Mouse (Mus musculus): ENCODE results near the gene Nipal3. TPM values are rescaled to one million over a fixed set of nuclear protein-coding genes. Genes with fewer than 3 reads are reported as not detected.

The Nipal3 gene
- total RNA-seq, 2 experiments from 2014 or later = 36.4 to 44.5 TPM

DNA sequence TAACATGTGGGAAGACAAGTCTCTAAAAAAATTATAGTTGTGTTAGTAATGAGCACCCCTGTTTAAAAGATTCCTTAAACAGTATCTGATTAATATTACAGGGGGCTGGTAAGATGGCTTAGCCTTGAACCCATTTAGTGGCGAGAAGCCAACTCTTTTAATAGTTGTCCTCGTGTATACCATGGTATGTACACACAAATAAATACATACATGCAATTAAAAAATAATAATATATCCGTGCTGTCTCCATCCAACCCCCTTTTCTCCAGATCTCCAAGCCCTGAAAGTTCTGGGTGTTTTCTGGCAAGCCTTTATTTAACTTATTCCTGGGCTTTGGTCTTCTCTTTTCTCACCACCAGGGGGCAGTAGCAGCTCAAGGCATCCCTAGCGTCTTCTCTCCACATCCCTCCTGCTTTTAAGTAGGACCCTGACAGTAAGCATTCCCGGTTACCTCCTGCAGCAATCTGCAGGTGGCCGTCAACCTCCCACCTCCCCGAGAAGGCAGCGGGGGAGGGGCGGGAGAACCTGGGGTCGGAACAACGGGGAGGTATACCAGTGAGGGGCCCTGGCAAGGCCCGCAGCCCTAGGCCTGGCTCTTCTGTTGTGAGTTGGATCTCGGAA, 13.7 kb upstream of the Nipal3 start:
- no peak for DNase-seq (ENCODE audit: low spot score)
- intact Hi-C loops (cut with DNase I) = loop anchor here (2.0 kb wide), 1 partner anchor 158 kb away; no protein-coding TSS in a partner anchor

DNA sequence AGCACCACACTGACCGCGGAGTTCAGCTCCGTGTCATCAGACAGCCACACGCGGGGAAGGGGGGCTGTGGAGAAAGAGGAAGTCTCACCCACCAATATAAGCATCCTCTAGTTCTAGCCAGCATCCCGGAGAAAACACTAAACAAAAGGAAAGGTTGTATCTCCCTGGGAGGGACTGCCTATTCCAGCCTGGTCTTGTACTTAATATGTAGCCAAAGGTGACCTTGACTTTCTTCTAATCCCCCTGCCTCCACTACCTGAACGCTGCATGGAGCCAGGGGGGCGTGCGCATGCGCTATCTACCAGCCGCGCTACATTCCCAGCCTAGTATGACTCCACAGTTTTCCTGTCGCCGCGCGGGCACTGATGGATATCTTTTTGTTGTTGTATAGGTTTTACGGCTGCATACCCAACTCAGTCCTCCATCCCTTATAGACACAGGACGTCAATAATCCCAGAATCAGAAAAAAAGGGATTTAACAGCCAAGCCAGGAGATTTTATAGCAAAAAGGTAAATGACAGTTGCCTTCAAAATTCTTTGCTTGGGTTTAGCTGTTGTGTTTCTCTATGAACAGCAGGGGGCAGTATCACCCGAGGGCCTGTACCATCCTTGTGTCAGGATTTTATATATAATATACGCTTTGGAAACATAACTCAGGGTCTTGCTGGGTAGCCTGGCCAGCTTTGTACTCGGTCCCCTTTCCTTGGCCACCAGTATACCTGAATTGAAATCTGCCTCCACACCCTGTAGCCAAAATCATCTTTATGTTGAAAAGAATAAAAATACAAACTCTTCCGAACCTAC, 12.9 kb upstream of the Nipal3 start:
- no peak for DNase-seq (ENCODE audit: low spot score)
- intact Hi-C loops (cut with DNase I) = loop anchor here (2.0 kb wide), 1 partner anchor 159 kb away; no protein-coding TSS in a partner anchor

DNA sequence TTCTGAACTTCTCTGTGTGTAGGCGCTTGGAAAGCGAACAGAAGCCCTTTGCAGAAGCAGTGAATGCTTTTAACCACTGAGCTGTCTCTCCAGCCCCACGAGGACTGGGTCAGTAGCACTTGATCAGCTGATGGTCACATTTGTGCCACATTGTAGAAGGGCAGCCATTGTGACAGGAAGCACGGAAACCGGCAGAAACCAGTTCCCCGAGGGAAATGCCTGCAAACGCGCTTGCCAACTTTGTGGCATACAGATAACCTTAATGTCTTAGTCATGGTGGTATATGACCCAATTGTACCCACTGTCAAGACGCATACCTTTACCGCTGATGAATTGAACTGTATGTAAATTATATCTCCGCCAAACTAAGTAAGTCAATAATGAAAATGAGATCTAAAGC, 11.0 kb upstream of the Nipal3 start:
- intact Hi-C loops (cut with DNase I) = no loop called here

DNA sequence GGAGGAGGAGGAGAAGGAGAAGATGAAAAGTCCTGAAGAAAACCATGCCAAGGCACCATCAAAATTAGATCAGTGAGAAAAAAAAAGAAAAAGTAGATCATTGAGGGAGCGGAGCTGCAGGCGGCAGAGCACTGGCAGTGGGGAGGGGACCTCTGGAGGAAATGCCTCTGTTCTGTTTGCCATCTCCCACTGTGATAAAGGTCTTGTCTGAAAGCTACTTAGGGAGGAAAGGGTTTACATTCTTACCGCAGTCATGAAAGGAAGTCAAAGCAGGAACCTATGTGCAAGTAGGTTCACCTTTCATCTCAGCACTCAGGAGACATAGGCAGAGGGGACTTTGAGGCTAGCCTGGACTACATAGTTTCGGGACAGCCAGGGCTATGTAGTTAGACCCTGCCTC, 6.7 kb upstream of the Nipal3 start:
- intact Hi-C loops (cut with DNase I) = no loop called here
- DNase-seq (ENCODE audit: low spot score) = no peak

More for the DNA sequence above, 11.0 kb upstream of the Nipal3 start:
- no peak for DNase-seq (ENCODE audit: low spot score)

DNA sequence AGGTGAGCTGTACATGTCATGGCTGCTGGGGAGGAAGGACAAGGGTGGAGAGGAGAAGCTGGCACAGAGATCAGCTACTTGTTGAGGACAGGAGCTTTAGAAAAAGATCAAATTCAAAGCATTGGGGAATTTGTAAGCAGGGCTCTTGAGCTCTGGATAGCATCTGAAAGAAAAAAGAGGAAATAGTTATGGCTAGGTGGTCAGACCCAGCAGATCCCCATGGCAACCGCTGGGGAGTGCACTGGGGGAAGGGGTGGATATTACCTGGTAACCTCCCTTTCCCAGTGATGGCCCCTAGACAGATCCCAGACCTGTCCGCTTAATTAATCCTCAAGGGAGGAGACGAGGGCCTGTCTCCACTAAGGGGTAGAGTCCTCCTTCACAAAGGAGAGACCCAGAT, 5.0 kb upstream of the Nipal3 start:
- no peak for DNase-seq (ENCODE audit: low spot score)
- intact Hi-C loops (cut with DNase I) = no loop called here

DNA sequence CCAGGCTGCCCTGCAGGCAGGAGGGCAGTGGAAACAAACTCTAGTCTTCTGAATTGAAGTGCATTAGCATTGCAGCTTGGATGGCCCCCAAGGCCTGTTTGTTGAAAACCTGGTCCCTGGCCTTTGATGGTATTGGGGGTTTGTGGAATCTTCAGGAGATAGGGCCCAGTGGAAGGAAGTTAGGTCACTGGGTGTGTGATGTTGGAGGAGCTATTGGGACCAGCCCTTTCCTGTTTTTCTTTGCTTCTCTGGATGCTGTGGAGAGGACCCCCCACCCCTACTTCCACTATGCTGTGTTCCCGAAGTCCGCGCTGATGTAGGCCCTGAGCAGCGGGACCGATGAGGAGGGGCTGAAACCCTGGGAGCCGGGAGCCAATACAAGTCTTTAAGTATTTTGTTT, 3.3 kb upstream of the Nipal3 start:
- intact Hi-C loops (cut with DNase I) = no loop called here
- DNase-seq (ENCODE audit: low spot score) = no peak

DNA sequence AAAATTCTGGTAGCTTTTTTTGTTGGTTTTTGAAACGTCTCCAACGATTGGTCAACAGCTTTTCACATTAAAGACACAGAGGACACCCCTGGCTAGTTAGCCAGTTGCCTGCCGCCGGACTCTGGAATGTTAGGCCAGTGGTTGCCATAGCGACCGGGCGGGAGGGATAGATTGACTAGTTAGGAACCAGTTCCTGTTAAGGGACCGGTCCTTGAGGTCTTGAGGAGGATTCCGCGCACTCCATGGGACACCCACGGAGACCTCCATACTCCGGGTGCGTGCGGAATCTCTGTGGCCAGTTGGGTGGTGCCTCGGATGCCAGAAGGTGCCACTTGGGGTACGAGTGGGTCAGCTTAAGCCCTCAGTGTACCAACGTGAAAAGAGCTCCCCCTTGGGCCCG, 972 bp upstream of the Nipal3 start:
- DNase-seq (ENCODE audit: low spot score) = no peak
- intact Hi-C loops (cut with DNase I) = loop anchor here (2.0 kb wide), 1 partner anchor 61 kb away; no protein-coding TSS in a partner anchor

DNA sequence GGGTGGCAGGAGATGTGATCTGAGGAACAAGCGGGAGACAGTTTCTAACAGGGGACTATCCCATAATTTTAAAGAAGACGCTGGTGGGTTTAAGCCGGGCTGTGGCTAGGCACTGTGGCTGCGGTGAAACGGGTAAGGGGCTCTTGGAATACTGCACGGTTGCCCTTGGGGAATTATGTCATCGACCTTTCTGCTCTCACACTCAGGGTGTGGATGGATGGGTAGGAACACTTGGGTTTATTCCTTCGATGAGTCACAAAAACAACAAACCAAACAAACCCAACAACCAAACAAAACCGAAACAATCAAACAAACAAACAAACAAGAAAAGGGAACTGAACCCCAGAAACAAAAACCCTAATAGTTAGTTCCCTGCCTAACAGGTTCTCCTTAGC, 556 bp upstream of the Nipal3 start:
- intact Hi-C loops (cut with DNase I) = loop anchor here (2.0 kb wide), 1 partner anchor 61 kb away; no protein-coding TSS in a partner anchor

DNA sequence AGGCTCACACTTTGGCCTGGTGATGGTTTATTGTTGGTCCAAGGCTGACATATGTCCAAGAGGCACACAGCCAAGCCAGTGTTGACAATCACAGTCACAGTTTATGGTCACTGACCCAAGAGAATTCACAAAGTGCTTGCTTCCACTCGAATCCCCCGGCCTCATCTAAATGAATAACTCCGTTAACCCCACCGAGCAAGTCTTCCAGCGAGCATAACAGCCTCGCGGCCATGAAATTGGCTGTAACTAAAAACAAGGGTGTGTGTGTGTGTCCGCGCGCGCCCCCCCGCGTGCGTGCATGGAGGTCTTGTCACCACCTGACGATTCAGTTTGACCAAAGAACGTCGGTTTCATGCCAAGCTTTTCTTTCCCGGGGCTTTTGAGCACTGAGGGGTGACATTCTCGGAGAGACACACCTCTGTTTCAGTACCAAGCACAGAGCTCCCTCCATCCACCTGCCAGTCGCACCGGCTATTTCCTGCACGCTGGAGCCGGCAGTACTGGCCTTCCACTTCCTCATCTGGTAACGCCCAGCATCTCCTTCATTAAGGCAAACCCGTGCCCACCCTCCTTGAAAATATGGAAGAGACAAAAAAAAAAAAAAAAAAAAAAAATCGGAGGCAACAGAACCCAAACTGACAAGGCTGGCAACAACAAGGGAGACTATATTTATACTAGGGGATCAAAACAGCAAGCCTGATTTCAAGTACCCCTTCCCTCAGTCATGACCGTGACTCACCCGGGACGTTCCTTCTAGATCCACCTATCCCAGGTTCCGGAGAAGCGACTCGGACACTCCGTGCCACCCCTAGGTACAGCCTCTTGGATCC, 932 bp downstream of the Nipal3 start:
- DNase-seq (ENCODE audit: low spot score) = no peak
- intact Hi-C loops (cut with DNase I) = loop anchor here (2.0 kb wide), 1 partner anchor 59 kb away; no protein-coding TSS in a partner anchor

More for the DNA sequence above, 556 bp upstream of the Nipal3 start:
- no peak for DNase-seq (ENCODE audit: low spot score)

DNA sequence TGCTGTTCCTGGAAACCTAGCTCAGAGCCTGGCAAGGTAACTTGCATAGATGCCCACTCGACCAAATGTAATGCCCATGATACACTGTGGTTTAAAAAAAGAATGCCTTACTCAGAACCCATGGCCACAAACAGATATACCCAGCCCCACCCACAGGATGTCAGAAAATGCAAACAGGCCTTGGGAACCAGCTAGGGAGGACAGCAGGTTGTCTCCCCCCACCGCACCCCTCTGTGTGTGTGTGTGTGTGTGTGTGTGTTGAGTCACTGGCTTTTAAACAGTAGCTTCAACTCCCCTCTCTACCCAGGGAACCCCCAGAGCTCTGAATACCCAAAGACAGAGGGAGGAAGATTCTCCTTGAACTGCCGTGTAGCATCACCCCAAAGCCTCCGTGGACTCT, 1.6 kb downstream of the Nipal3 start:
- no peak for DNase-seq (ENCODE audit: low spot score)
- intact Hi-C loops (cut with DNase I) = no loop called here

DNA sequence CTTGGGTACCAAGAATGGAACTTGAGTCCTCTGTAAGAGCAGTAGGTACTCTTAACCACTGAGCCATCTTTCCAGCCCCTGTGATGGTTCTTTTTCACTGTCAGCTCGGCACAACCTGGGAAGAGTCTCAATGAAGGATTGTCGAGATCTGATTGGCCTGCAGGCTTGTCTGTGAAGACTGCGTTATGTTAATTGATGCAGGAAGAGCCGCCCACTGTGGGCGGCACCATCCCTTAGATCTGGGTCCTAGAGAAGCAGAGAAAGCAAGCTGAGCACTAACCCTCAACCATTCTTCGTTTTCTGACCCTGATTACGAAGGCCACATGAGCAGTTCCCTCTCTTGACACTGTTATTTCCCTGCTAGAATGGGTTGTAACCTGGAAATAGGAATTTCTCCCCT, 5.6 kb downstream of the Nipal3 start:
- DNase-seq (ENCODE audit: low spot score) = no peak
- intact Hi-C loops (cut with DNase I) = no loop called here

DNA sequence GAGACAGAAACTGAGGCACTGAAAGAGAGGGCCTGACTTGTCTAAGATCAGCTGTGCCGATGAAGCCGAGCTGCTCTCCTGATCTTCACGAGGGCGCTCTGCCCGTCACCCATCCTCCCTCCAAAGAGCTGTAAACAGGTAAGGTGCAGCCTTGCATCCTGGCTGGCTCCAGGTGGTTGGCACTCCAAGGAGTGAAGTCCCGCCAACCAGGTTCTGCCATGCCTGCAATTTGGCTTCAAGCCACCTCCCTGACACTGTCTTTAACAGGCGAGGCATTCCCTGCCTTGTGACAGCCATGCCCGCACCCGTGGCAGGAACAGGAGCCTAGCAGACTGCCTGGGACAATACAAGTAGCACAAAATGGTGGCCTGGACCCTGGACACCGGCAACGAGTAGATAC, 8.5 kb downstream of the Nipal3 start:
- no peak for DNase-seq (ENCODE audit: low spot score)
- intact Hi-C loops (cut with DNase I) = no loop called here

DNA sequence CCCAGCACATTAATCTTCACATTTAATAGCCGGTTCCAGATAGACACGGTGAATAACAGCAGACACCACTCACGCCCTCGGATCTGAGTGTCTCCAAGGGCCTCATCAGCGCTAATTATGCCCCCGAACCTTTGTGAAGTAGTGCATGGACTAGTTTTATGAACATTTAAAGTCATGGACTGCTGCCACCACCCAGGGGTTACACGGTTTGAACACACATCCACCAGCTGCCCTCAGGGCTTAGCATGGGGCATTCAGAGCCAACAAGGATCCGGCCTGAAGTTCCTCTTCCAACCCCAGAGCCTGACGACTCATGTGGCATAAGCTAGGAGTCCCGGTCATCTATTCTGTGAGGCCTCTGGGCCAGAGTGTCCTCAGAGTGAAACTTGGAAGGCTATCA, 9.8 kb downstream of the Nipal3 start:
- no peak for DNase-seq (ENCODE audit: low spot score)
- intact Hi-C loops (cut with DNase I) = no loop called here

DNA sequence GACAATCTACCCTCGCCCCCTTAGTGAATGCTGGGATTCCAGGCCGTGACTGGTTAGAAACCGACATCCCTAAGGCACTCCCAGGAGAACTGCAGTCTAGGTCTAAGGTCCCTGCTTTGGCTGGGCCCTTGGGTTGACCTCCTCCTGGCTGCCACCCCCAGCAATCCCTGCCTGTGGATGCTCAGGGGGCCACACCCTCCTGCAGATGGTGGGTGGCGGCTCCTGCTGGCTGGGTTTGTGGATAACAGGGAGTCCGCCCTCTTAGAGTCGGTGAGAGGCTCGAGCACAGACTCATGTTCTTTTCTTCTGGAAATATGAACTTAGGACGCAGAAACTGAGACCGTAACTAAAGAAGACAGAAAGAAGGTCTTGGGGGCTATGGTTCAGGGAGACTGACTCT, 14.5 kb downstream of the Nipal3 start:
- DNase-seq (ENCODE audit: low spot score) = no peak

DNA sequence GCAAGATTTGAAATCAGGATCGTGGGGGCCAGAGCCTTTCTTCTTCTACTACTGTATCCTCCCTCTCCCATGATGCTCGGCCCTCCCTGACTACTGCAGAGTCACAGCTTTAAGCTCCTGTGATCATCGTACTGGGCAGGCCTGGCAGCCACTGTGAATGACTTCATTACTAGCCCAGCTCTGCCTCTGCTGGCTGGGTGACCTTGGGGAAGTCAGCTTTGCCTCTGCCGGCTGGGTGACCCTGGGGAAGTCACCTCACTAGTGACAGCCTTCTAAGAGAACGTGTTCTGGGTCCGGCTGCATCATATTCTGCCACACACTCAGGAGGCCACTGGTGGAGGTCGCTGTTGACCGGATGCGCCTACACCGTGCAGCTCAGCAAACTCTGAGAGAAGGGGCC, 17.0 kb downstream of the Nipal3 start:
- DNase-seq (ENCODE audit: low spot score) = no peak
- intact Hi-C loops (cut with DNase I) = no loop called here

More for the DNA sequence above, 14.5 kb downstream of the Nipal3 start:
- intact Hi-C loops (cut with DNase I) = no loop called here

DNA sequence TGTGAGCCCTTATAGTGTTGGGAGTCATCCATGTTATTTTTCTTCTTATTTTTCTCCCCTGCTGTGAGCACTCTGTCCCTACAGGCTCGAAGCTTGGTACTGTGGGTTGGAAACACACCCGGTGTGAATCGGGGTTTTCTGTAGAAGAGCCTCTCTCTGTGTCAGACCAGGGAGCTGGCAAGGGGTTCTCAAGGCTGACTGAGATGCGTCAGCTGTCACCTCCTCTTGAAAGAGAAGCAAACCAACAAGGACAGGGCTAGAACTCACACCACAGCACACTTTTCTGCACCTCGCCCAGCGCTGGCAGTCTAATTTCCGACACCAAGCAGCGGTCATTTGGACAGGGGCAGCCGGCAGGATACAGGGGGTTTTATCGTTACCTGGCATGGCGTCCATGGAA, 31.4 kb downstream of the Nipal3 start:
- no peak for DNase-seq (ENCODE audit: low spot score)
- intact Hi-C loops (cut with DNase I) = no loop called here

DNA sequence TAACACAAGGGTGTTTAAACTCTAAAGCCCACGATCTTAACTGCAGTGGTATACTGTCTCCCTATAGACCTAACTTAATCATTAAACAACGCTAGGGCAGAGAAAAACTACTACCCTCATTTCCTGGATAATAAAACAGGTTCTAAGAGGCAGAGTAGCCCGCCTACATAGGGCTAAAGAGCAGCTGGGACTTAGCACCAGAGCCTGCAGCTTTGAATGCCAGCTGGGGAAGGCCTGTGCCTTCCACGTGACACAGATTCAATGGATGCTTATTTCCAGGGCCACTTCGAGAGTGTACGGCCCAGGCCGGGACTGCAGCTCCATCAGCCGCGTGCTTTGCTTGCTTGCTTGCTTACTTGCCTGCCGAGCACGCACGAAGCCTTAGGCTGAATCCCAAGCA, 41.3 kb downstream of the Nipal3 start:
- no peak for DNase-seq (ENCODE audit: low spot score)
- intact Hi-C loops (cut with DNase I) = no loop called here

DNA sequence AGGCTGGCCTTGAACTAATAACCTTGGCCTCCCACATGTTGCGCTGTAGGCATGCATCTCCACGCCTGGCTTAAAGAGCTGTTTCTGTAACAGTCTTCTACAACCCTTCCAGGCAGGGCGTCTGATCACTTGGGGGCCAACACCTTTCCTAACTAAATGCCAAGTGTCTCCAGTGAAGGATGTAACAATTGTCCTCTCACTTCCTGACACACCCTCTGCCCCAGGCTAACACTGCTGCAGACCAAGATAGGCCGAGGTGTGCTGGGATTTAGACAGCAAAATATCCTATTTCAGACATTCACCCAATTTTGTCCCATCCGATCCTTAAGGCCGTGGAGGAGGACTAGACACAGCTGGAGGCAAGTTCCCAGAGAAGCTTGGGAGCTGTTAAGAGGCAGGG, 41.7 kb downstream of the Nipal3 start:
- no peak for DNase-seq (ENCODE audit: low spot score)
- intact Hi-C loops (cut with DNase I) = no loop called here

DNA sequence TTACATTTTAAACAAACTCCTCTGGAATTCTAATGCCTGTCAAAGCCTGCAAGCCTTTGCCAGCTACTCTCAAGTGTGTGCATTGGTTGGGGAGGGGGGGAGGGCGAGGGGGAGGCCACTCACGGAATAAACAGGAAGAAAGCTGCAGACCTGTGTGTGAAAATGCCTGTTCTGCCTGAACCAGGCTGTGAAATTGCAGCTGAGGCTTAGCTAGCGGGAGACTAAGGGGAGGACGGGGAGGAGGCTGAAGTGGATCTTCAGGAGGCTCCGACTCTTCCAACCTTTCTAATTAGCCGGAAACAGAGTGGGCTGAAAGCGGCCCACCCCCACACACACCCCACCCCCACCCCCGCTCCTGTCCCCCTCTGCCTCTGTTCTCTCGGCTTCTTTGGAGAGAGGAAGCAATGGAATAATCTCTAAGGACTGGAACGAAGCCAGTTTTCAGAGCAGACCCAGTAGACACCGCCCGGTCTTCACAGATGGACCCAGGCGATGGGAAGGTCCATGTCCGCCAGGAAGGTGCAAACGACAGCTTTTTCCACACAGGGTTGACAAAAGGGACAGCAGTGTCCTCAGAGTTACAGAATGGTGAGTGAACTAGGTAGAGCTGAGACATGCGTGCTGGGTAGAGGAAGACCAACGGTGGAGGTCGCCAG, 43.4 kb downstream of the Nipal3 start:
- DNase-seq (ENCODE audit: low spot score) = no peak
- intact Hi-C loops (cut with DNase I) = no loop called here

DNA sequence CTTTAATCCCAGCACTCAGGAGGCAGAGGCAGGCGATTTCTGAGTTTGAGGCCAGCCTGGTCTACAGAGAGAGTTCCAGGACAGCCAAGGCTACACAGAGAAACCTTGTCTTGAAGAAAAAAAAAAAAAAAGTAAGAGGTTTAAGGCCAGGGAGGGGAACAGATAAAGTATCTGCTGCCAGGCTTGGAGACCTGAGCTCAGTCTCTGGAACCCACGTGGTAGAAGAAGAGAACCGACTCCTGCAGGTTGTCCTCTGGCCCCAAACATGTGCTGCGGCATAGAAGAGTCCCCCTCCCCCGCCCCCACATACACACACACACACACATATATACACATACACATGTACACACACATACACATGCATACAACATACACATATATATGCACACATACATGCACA, 52.4 kb downstream of the Nipal3 start:
- no peak for DNase-seq (ENCODE audit: low spot score)
- intact Hi-C loops (cut with DNase I) = no loop called here

Data from heart, postnatal 25 days (tissue).